Mouse (Mus musculus): ENCODE data around the gene Lyrm7.

The Lyrm7 gene

DNA sequence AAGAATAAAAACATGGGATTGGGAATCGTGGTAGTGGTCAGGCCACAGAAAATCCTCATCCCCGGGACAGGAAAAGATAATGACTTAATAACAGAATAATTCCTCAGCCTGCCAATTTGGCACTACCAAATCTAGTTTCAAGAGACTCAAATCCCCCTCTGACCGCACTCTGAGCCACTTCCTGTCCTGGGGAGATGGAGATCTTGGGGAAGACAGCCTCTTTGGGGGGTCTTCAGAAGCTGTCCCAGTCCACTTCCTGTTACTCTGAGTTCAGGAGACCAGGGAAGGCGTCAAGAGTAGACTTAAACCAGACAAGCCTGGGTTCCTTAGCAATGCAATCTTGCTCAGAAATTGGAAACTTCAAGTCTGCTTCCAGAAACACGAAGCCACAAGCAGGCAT lies 15.8 kb downstream of the Lyrm7 start:
- DNase-seq, result no peak

DNA sequence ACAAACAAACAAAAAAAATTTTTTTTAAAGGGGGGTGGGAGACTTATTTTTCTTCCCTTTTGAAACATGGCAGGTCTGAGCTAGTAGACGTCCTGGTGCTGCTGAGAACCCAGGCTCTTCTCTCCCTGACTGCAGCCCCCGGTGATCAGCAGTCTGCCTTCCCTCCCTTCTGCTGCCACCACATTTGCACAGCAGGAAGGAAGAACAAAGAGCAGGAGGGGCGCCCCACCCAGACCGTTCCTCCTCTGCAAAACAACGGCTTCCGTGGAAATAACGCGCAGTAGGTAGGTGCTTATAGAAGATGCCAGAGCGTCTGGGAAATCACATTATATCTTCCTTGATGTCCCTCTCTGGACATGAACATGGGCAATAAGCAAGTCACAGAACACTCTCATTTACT lies 16.3 kb downstream of the Lyrm7 start:
- no peak for DNase-seq

DNA sequence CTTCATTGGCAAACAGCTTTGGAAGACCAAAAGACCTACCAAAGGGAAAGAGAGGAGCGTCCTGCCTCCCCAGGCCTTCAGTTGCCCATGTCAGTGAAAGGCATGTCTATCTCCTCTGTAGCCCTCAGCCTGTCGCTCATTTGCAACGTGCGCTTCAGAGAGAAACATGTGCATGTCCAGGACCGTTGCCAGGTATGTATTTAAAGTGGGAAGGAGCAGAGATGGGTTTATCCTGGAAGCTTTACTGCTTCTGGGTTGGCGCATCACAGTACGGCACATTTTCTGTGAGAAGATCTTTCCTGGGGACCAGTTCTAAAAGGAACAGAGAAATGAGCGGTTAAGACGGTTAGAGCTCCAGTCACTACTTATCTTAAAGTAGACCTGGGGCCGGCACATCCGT lies 19.8 kb downstream of the Lyrm7 start:
- no peak for DNase-seq

DNA sequence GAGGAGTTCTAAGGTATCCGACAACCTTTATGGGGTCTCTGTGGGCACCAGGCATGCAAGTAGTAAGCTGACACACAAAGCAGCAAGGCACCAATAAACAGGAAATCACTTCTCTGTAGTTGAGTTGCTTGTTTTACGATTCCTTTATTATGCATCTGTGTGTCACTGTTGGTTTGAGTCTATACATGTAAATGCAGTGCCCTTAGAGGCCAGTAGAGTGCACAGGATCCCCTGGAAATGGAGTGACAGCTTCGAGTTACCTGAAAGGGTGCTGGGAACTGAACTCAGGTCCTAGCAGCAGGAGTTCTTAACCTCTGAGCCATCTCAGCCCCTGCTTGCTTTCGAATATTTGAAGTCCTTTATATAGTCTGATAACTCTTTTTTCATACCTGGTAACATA lies 21.0 kb downstream of the Lyrm7 start:
- DNase-seq, result no peak

DNA sequence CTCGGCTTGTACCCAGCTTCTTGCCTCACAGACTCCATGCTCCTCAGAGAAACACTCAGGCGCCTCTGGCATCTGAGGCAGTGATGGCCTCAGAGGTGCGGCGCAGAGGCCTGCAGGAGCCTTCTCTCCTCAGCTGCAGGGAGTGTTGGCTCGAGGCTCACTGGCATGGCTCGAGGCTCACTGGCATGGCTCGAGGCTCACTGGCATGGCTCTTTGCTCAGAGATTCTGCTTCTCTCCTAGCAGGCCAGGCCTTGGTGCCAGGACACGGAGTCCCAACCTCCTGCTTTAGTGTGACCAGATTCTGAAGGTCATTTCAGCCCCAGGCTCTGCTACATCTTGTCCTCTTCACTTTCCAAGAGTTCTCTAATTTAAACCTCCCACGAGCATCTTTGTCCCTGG lies 24.6 kb downstream of the Lyrm7 start:
- no peak for DNase-seq

DNA sequence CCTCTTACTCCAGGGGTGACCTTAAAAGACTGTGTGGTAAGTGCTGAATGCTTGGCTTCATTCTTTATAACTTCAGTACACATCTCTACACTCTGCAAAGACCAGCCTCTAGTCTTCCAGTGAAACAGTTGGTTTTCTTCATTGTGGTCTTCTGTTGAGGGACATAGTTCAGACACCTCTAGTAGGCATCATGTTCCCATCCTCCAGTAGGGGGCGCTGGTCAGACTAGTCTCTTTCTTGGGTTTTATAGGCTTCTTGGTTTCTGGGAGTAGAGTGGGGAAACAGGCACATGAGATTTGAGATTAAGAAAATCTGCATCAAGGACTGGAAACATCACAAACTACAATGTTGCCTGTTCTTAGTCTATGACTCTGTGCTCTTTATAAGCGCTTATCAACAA lies 26.1 kb downstream of the Lyrm7 start:
- no peak for DNase-seq

DNA sequence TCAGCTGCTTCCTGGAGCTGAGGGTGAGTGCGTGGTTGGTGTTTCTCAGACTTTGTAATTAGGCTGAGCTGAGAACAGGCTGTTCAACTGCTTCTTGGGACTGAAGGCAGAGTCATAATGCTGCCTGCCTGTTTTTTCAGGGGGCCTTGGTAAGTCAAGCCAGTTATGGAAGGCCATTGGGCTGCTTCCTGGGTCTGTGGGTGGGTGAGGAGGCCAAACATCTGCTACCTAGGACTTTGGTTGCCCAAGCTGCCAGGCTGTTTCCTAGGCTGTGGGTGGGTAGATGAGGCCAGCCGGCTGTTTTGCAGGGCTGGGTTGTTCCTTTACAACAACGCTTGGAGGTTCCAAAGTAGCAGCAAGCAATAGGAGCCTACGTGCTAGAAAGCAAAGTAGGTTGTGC lies 26.9 kb downstream of the Lyrm7 start:
- no peak for DNase-seq

DNA sequence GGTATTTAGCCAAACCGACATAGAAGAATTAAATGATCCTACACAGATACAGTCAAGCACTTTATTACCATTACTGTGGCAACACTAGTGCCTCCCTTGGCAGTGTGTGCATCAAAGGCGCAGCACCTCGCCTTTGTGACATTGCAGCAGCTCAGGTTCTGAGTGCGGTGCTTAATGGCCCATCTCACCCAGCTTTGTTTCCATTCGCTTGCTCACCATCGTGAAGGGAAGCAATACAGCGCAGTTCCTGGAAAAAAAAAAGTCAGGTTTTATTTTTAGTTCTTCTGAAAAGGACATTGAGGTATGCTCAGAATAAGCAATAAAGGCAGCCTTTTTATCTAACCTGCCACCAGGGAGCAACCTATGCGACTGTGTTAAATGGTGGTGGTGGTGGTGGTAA lies 33.9 kb downstream of the Lyrm7 start:
- no peak for DNase-seq

DNA sequence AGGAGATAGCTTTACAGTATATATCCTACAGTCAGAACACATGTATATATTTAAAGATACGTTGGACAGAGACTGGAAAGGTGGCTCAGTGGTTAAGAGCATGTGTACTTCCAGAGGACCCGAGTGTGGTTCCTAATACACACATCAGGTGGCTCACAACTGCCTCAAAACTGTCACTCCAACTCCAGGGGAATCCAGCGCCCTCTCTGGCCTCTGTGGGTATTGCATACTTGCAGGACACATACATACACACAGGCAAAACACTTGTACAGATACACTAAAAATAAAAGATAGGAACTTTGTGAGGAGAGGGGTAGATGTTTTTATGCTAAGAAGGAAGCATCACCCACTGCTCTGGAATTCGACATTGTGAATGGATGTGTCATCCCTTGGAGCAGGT lies 34.9 kb downstream of the Lyrm7 start:
- DNase-seq, result no peak

DNA sequence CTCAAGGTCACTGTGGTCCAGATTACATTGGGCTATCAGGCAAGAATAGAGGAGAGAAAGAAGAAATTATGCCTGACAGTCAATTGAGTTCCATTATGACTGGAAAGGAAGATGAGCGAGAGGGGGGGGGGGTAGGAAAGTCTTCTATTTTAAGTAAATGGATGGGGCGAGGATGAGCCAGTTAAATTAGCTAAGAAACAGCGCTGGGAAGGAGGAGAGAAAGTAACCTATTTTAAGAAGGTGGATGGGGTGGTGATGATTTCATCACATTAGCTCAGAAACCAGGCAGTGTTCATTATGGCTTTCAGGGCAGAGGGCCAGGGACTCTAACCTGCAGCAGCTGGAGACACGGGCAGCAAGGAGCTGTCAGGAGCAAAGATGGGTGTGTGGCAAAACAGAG lies 37.2 kb downstream of the Lyrm7 start:
- DNase-seq, result no peak

DNA sequence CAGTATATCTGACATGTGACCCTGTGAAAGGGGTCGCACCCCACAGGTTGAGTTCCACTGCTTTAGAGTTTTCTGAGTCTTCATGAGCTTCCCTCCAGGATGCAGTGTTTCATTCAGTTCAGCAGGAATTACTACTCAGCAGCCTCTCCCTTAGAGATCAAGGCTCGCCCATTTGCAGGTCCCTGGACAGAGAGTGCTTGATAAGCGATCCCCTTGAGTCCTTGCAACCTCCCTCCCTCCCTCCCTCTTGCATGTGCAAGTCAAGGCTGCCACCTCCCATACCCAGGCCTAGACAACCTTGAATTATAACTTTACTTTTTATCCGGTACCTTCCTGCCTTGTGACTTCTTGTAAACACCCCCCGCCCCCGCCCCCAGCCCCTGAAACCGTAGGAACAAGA lies 41.2 kb downstream of the Lyrm7 start:
- DNase-seq, result no peak

DNA sequence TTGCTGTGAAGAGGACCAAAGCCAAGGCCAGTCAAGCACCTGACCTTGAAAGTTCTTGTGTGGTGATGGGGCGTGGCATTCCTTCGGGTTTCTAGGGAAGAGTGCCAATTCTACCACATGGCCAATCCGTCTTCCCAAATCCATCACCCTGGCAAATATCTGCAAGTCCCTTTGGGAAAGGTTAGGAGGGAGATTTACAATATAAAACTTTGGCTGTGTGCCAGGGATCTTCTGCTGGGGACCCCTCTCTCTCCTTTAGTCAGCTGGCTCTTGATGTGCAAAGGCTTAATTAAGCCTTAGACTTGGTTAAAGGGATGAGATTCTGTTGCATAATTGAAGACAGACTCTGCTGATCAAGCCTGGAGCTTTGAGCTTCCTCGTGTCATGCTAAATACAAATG lies 43.3 kb downstream of the Lyrm7 start:
- DNase-seq, result no peak

DNA sequence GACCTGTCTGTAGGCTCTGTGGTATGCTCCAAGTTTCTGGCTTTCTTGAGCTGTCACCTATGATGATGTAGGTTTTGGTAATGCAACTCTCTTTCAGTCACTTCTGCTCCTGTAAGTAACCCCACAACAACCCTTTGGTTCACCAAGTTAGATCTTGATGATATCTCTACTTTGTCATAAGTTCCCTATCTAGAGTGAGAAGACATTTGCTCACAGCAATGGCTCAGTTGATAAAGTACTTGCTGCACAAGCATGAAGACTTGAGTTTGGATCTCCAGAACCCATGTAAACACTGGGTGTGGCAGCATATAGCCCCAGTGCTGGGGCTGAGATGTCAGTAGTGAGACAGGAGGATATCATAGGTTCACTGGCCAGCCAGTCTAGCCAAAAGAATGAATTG lies 45.1 kb downstream of the Lyrm7 start:
- DNase-seq, result no peak

DNA sequence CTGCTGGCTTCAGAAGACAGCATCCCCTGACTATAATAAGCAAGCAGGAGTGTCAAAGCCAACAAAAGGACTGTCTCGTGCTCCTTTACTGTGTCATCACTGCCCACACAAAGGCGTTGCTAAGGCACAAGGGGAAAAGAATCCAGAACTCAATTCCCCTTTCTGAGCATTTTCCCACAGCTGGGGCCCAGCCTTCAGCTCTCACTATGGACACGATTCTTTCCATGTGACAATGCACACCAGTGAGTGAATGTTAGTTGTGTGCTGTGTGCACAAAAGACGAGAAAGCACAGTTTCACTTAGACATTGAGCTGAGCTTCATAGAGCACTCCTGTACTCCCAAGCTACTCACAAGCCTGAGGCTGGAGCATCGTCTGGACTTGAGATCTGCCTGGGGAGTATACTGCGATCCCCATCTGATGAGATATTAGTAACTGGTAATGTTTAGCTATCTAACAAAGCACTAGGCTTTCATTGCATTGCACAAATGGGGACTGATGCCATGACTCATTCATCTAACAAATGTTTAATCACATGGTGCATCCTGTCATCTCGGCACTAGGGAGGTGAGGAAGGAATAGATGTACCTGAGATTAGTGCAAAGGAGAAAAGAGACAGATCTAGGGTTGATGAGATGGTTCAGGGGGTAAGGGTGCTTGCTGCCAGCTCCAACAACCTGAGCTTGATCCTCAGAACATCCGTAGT lies 47.8 kb downstream of the Lyrm7 start:
- DNase-seq, result no peak

DNA sequence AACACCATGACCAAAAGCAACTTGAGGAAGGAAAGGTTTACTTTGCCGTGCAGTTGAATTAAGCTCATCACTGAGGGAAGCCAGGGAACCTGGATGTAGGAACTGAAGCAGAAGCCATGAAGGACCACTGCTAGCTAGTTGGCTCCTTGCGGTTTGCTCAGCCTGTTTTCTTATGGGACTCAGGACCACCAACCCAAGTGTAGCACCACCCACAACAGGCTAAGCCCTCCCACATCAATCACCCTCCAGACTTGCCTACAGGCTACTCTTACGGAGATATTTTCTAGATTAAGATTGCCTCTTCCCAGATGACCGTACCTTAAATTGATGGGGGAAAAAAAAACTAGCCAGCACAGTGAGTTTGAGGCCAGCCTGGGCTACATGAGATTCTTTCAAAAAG lies 48.4 kb downstream of the Lyrm7 start:
- DNase-seq, result no peak

DNA sequence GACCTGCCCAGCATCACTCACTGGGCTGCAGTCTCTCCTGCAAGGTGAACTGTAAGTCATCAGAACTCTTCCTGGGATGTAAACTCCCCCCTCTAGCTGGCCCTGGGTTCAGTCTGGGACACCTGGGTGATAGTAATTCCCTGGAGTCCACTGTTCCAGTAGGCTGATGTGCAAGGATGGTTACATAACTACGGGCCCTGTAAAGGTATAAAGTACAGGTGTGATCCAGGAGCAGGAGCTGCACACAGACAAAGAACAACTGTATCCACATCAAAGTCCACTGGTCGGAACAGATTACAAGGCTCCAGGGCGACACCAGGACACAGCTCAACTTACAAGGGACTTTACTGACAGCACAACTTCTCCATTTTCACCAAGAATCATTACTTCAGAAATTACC lies 49.7 kb downstream of the Lyrm7 start:
- no peak for DNase-seq

DNA sequence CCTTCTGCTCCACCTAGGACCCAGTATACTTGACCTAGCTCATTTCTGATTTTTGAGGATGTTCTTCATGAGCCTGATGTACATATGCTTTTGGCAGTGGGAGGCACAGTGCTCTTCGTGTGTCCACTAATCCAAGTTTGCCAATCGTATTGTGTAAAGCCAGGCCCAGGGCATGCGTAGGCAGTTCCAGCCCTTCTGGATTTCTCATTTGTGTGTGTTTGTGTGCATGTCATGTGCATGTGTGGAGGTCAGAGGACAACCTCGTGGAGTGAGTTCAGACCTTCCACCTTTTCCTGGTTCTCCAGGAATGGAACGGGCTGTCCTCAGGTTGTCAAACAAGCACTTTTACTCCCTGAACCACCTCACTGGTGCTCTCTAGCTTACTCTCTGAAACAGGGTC lies 51.1 kb downstream of the Lyrm7 start:
- no peak for DNase-seq

DNA sequence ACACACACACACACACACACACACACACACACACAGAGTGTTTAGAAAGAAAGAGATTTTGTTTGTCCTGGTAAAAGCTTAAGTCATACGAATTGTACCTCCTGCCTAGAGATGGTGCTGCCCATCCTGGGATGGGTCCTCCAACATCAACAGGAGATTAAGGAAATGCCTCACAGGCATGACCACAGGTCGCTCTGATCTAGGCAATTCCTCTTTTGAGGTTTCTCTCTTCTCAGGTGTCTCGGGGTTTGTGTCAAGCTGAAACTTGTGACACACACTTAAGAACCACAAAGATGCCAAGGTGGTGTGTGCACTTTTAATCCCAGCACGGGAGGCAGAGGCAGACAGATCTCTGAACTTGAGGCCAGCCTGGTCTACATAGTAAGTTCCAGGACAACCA lies 52.5 kb downstream of the Lyrm7 start:
- no peak for DNase-seq

DNA sequence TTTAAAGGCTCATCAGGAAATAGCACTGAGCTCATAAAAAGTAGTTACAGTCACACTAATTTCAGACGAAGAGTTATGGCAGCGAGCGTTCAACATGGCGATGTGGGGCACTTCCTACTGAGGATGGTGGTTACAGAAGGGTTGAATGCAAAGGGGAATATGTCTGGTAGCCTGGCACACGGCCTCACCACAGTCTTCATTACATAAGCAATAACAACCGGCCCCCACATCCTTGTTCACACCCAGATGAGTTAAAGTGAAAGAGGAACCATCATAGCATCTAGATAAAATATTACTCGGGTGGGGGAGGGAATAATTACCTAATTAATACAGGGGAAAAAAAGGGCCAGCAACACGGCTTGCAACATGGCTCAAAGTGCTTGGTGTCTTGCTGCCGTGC lies 53.0 kb downstream of the Lyrm7 start:
- DNase-seq, result no peak

DNA sequence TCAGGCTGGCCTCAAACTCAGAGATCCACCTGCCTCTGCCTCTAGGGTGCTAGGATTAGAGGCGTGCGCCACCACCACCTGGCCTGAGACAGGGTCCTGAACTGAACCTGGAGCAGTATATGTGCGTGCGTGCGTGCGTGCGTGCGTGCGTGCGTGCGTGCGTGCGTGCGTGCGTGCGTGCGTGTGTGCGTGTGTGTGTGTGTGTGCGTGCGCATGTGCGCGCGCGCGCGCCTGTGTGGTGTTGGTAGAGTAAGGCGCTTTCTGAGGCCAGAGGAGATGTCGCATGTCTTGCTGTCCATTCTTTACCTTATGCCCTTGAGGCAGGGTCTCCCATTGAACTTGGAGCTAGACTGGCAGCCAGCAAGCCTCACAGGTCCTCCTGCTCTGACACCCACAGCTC lies 53.8 kb downstream of the Lyrm7 start:
- DNase-seq, result no peak

DNA sequence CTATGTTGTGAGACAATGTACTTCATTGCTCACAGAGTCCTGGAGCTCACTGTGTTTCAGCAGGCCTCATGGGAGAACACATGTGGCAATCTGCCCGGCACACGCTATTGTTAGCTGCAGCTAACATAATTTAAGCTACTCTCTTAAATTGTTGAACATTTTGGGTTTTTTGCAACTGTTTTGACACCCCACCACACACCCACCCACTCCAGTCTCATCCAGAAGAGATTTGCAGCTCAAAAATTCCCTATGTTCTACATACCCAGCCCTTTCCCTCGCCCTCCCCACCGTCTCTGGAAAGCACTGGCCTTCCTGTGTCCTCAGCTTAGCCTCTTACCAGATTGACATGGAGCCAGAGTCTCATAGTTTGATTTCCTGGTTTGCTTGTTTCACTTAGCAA lies 55.5 kb downstream of the Lyrm7 start:
- peak; percentile 45 to 58 for DNase-seq

DNA sequence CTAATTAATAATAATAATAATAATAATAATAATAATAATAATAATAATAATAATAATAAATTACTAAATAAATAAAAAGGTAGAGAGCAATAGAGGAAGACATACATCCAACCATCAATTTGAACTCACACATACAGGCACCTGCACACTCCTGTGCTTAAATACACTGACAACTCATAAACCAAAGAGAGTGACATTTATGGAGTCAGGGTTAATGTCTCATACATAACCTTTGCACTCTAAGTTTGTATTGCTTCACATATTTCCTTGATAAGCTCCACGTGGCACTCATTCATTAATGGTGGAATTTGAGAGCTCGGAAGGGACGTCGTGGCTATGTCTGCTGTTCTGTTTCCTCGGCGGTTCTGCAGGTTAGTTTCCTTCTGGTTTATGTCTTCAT lies 58.1 kb downstream of the Lyrm7 start:
- DNase-seq, result no peak

DNA sequence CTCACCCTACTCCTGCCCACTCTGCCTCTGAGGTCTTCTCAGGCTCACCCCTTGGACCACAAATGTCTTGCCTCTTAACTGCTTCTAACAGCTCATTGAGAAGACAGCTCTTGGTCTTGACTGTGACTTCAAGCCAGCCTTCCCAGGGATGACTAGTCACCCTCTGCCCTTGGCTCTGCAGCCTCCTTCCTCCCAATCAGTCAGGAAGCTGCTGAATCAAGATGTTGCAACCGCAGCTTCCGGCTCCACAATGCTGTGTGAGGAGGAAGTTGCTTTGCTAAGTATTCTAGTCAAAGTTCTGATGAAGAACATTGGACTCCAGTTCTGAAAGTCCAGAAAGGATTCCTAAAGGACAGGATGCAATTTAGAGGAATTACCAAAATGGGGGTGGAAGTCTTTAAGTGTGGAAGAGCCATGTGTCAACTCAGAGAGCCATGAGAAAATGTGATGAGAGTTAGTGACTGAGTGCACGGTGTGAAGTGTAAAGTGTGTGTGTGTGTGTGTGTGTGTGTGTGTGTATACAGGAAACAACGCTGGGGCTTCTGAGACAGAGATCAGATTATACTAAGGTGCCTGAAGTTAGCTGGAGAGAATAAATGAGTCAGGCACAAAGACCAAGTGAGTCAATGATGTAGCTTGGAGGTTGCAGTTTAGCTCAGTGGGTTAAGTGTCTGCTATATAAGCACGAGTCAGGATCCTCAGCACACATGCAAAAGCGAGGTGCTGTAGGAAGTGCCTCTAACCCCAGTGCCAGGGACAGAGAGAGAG lies 58.7 kb downstream of the Lyrm7 start:
- peak; percentile 39 to 46 for DNase-seq

DNA sequence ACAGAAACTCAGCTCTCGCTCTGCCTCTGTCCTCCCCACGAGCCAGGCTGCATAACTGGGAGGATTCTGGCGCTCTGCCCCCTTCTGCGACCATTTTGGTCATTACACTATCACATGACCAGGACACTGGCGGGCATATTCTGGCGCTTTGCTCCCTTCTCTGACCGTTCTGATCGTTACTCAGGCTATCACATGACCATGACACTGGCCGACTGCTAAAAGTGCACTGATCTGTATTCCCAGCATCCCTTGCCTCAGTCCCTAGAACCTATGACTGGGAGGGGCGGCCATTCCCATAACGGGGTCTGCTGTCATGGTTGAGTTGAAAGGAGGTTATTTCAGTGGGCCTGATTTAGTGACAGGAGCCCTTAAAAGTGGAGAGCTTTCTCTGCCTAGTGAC lies 64.2 kb downstream of the Lyrm7 start:
- no peak for DNase-seq

DNA sequence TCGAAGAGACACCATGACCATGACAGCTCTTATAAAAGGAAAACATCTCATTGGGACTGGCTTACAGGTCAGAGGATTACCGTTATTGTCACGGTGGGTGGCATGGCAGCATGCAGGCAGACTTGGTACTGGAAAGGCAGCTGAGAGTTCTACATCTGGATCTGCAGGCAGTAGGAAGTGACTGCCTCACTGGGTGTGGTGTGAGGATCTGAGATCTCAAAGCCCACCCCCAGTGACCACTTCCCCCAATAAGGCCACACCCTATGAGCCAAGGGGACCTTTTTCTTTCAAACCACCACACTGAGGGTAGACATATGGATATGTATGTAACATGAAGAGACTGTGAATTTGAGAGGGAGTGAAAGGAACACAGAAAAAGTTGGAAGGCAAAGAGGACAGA lies 66.0 kb downstream of the Lyrm7 start:
- DNase-seq, result no peak
